Mouse (Mus musculus): ENCODE measurements around the gene Cspg4. TPM values are rescaled to one million over a fixed set of nuclear protein-coding genes. Genes with fewer than 3 reads are reported as not detected.

The Cspg4 gene
- polyA plus RNA-seq, 1 experiment from 2014 or later: 4.1 TPM

DNA sequence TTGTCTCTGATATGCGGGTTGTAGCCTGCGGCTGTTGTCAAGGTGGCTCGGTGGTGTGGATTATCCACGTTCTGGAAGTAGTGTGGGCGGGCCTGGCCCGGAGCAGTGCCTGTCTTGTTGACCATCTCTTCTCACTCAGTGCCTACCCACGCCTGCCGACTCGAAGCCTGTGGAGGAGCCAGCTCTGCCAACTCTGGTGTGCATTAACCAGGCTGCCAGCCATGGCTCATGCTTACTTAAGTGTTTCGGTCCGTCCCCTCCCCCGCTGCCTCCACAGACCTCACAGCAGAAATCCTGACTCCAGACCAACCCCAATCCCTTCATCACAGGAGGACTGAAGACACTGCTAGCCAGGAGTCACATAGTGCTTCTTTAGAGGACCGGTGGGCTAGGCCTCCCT lies 4.7 kb downstream of the Cspg4 start:
- 75% methylated on average over 13 of the region's 13 CpGs for WGBS
- Histone ChIP-seq H3K4me3 (replicated peaks; ENCODE audit: low read depth, low read length) (no peak overlapping the region), H3K9ac (replicated peaks; ENCODE audit: low read length) (no peak overlapping the region), H3K27ac (replicated peaks; ENCODE audit: low read depth, low read length) (no peak overlapping the region), H3K36me3 (ENCODE audit: control insufficient read depth, insufficient read depth, low read length) (no peaks in the 10 kb centered on the region), H3K9me3 (ENCODE audit: control insufficient read depth, low read length) (no peaks in the 10 kb centered on the region), H3K4me1 (ENCODE audit: control insufficient read depth, insufficient read depth, low read length) (0 out of 2 replicates have a peak, but pooled peaks cover 6% of the 10 kb centered on the region), H3K4me2 (ENCODE audit: low read length) (no peak overlapping the region), H3K27me3 (ENCODE audit: control insufficient read depth, insufficient read depth, low read length) (peaks cover 10% of the 10 kb centered on the region; the same call in 1 of the 2 replicates)
- no peak for ATAC-seq (ENCODE audit: low FRiP score, low TSS enrichment)
- no peak for DNase-seq

DNA sequence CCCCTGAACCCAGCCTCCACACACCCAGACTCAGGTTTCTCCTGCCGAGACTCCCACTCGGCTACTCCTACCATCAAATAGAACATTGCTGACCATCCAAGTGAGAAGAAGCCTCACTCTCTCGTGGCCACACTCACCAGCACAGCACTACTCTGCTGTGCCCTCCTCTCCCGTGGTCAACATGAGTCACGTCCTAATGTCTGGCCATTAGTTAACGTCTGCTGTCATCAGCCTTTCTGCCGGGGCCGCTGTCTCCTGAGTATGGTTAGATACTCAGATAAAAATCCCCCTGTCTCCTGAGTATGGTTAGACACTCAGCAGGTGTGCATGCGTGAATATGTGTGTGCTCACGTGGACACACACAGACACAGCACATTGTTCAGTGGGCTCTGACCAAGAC lies 5.9 kb downstream of the Cspg4 start:
- H3K9ac ChIP-seq (replicated peaks; ENCODE audit: low read length): no peak overlapping the region

DNA sequence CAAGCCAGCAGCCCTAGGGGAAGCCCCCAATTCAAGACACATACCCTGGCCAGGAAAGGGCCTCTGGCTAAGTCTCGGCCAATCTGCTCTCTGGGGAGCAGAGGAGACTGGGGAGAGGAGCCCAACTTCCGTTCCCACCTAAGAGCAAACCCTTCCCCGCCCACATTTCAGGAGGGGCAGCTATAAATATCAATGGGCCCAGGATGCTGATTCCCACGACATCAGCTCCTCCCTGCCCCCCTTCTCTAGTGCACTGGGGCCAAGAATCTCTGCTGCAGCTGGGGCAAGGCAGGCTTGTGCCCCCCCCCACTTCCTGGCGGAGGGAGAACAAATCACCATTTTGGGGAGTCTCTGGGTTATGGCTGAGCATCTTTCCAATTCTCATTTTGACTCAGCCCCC lies 6.4 kb downstream of the Cspg4 start:
- Histone ChIP-seq H3K4me2 (ENCODE audit: low read length) (no peak overlapping the region), H3K9me3 (ENCODE audit: control insufficient read depth, low read length) (no peaks in the 10 kb centered on the region), H3K27me3 (ENCODE audit: control insufficient read depth, insufficient read depth, low read length) (no peaks in the 10 kb centered on the region), H3K4me3 (replicated peaks; ENCODE audit: low read depth, low read length) (no peak overlapping the region), H3K36me3 (ENCODE audit: control insufficient read depth, insufficient read depth, low read length) (no peaks in the 10 kb centered on the region), H3K27ac (replicated peaks; ENCODE audit: low read depth, low read length) (no peak overlapping the region), H3K9ac (replicated peaks; ENCODE audit: low read length) (no peak overlapping the region), H3K4me1 (ENCODE audit: control insufficient read depth, insufficient read depth, low read length) (0 out of 2 replicates have a peak, but pooled peaks cover 6% of the 10 kb centered on the region)
- WGBS: 51% methylated on average over 5 of the region's 5 CpGs
- DNase-seq: no peak
- no peak for ATAC-seq (ENCODE audit: low FRiP score, low TSS enrichment)

More for the DNA sequence above, 5.9 kb downstream of the Cspg4 start:
- Histone ChIP-seq H3K27me3 (ENCODE audit: control insufficient read depth, insufficient read depth, low read length) (peaks cover under 1% of the 10 kb centered on the region; the same call in 1 of the 2 replicates), H3K27ac (replicated peaks; ENCODE audit: low read depth, low read length) (no peak overlapping the region), H3K36me3 (ENCODE audit: control insufficient read depth, insufficient read depth, low read length) (no peaks in the 10 kb centered on the region), H3K9me3 (ENCODE audit: control insufficient read depth, low read length) (no peaks in the 10 kb centered on the region), H3K4me1 (ENCODE audit: control insufficient read depth, insufficient read depth, low read length) (0 out of 2 replicates have a peak, but pooled peaks cover 6% of the 10 kb centered on the region), H3K4me3 (replicated peaks; ENCODE audit: low read depth, low read length) (no peak overlapping the region), H3K4me2 (ENCODE audit: low read length) (no peak overlapping the region)
- ATAC-seq (ENCODE audit: low FRiP score, low TSS enrichment): no peak
- DNase-seq: no peak
- 78% methylated on average over 10 of the region's 10 CpGs for WGBS

DNA sequence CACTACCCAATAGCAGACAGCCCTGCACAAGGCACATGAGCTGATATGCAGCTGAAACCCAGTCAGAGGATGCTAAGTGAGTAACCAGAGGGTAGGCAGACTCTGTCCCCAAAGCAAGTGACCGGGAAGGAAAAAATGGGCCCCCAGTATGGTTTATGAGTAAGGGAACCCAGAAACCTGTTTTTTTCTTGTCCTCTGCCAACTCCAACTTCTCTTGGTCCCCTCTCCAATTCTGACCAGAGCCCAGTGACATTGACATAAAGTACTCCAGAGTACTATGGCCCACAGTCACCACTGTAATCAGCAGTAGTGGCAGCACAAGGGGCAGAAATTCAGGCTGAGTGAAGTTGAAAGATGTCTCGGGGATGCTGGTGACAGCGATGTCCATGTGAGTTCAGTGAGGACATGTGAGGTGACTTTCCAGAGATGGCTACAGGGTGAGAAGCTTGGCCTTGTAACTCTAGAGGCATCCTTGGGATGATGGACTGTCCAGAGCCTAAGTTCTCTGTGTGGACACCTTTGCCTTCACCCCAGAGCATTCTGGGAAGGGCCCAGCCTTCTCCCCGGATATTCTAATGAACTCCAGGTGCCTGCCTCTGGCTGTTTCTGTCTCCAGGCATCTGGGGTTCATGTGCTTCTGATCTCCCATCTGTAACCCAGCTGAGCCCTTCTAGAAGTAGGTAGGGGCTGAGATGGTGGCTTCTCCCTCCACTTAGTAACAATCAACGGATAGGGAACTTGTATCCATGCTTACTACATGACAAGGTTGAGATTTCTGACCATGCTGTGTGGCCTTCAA lies 7.5 kb downstream of the Cspg4 start:
- no peaks in the 10 kb centered on the region for H3K36me3 ChIP-seq (ENCODE audit: control insufficient read depth, insufficient read depth, low read length)
- H3K9ac ChIP-seq (replicated peaks; ENCODE audit: low read length): no peak overlapping the region
- H3K27ac ChIP-seq (replicated peaks; ENCODE audit: low read depth, low read length): no peak overlapping the region
- no peaks in the 10 kb centered on the region for H3K9me3 ChIP-seq (ENCODE audit: control insufficient read depth, low read length)
- no peak overlapping the region for H3K4me3 ChIP-seq (replicated peaks; ENCODE audit: low read depth, low read length)
- H3K27me3 ChIP-seq (ENCODE audit: control insufficient read depth, insufficient read depth, low read length): no peaks in the 10 kb centered on the region
- H3K4me2 ChIP-seq (ENCODE audit: low read length): no peak overlapping the region
- no peak for DNase-seq
- 0 out of 2 replicates have a peak, but pooled peaks cover 6% of the 10 kb centered on the region for H3K4me1 ChIP-seq (ENCODE audit: control insufficient read depth, insufficient read depth, low read length)
- 77% methylated on average over 5 of the region's 5 CpGs for WGBS
- no peak for ATAC-seq (ENCODE audit: low FRiP score, low TSS enrichment)

DNA sequence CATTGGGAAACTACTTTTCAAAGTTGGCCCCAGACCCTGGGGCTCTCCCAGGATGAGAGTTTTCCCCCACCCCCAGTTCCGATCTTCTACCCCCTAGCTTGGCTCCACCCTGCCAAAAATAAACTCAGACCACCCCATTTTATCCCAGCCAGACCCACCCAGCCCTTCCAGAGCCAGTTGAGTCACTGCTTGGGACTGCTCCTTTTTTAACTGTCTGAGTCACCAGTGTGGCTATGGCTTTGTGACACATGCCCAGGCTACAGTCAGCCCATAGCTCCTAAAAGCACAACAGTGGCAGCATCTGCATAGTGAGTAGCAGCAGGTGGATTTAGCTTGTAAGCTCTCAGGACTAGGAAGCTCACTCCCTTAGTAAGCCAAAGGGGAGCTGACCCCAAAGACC lies 8.3 kb downstream of the Cspg4 start:
- H3K9ac ChIP-seq (replicated peaks; ENCODE audit: low read length): no peak overlapping the region
- no peak for ATAC-seq (ENCODE audit: low FRiP score, low TSS enrichment)
- 67% methylated on average over 1 of the region's 1 CpGs for WGBS
- no peak for DNase-seq
- H3K27ac ChIP-seq (replicated peaks; ENCODE audit: low read depth, low read length): no peak overlapping the region
- H3K4me2 ChIP-seq (ENCODE audit: low read length): no peak overlapping the region
- H3K9me3 ChIP-seq (ENCODE audit: control insufficient read depth, low read length): no peaks in the 10 kb centered on the region
- no peaks in the 10 kb centered on the region for H3K36me3 ChIP-seq (ENCODE audit: control insufficient read depth, insufficient read depth, low read length)
- H3K4me1 ChIP-seq (ENCODE audit: control insufficient read depth, insufficient read depth, low read length): 0 out of 2 replicates have a peak, but pooled peaks cover 5% of the 10 kb centered on the region
- H3K4me3 ChIP-seq (replicated peaks; ENCODE audit: low read depth, low read length): no peak overlapping the region
- H3K27me3 ChIP-seq (ENCODE audit: control insufficient read depth, insufficient read depth, low read length): no peaks in the 10 kb centered on the region

DNA sequence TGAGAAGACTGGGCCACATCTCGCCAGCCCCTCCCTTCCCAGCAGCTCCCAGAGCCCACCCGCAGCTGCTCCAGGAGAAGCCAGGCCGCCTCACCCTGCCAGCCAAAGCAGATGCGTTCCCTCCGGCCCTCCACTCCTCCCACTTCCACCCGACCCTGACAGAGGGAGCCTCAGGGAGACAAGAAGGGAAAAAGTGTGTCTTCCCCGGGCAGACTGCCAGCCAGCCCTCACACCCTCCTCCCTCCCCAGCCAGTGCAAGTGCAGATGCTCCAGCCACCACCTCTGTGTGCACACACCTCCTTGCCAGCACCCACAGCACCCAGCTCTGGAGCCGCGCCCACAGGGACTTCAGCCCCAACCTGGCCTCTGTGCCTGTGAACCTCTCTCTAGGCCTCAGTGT lies 12.0 kb downstream of the Cspg4 start:
- Histone ChIP-seq H3K9ac (replicated peaks; ENCODE audit: low read length) (no peak overlapping the region), H3K4me2 (ENCODE audit: low read length) (no peak overlapping the region), H3K27me3 (ENCODE audit: control insufficient read depth, insufficient read depth, low read length) (no peaks in the 10 kb centered on the region), H3K9me3 (ENCODE audit: control insufficient read depth, low read length) (no peaks in the 10 kb centered on the region), H3K27ac (replicated peaks; ENCODE audit: low read depth, low read length) (no peak overlapping the region), H3K4me1 (ENCODE audit: control insufficient read depth, insufficient read depth, low read length) (no peaks in the 10 kb centered on the region), H3K36me3 (ENCODE audit: control insufficient read depth, insufficient read depth, low read length) (no peaks in the 10 kb centered on the region), H3K4me3 (replicated peaks; ENCODE audit: low read depth, low read length) (no peak overlapping the region)
- WGBS: 53% methylated on average over 9 of the region's 9 CpGs
- peak; percentile 42 for DNase-seq
- no peak for ATAC-seq (ENCODE audit: low FRiP score, low TSS enrichment)

DNA sequence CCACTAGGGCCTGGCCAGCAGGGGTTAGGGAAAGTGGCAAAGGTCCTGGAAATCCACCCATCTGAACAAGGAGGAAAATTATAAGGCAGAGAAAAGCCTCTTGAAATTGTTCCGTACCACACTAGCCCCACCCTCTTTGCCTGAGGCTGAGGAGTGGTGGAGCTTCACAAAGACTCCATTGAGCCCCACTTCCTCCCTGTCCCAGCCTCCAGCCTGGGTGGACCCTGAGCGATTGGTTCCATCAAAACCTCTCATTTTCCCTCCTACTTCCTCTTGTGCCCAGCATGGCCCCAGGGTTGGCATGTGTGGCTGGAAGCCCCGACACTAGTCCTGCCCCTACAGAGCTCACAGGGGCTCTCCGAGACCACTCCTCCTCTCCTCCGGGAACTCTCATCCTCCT lies 12.5 kb downstream of the Cspg4 start:
- Histone ChIP-seq H3K9me3 (ENCODE audit: control insufficient read depth, low read length) (no peaks in the 10 kb centered on the region), H3K4me2 (ENCODE audit: low read length) (no peak overlapping the region)
- 79% methylated on average over 5 of the region's 5 CpGs for WGBS

DNA sequence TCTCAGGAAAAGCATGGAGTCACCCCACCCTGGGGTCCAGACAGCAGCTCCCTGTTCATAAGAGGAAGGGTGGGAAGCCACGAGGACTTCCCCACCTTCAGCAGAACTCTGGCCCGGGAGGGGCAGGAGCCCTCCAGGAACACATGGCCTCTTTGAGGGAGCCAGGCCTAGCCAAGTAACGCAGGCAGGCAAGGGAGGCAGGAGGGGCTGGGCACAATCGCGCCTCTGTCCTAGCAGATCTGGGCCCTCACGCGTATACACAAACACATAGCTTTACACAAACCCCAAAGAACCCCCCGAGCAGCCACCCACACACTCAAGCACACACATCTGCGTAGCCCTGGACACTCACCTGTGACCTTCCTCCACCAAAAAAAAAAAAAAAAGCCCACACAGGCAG lies 16.0 kb downstream of the Cspg4 start:
- Histone ChIP-seq H3K4me2 (ENCODE audit: low read length) (no peak overlapping the region), H3K36me3 (ENCODE audit: control insufficient read depth, insufficient read depth, low read length) (no peaks in the 10 kb centered on the region), H3K4me3 (replicated peaks; ENCODE audit: low read depth, low read length) (no peak overlapping the region), H3K4me1 (ENCODE audit: control insufficient read depth, insufficient read depth, low read length) (no peaks in the 10 kb centered on the region), H3K27ac (replicated peaks; ENCODE audit: low read depth, low read length) (no peak overlapping the region), H3K9me3 (ENCODE audit: control insufficient read depth, low read length) (no peaks in the 10 kb centered on the region), H3K9ac (replicated peaks; ENCODE audit: low read length) (no peak overlapping the region), H3K27me3 (ENCODE audit: control insufficient read depth, insufficient read depth, low read length) (no peaks in the 10 kb centered on the region)
- no peak for DNase-seq
- no peak for ATAC-seq (ENCODE audit: low FRiP score, low TSS enrichment)
- WGBS: 62% methylated on average over 9 of the region's 9 CpGs

More for the DNA sequence above, 12.5 kb downstream of the Cspg4 start:
- Histone ChIP-seq H3K27me3 (ENCODE audit: control insufficient read depth, insufficient read depth, low read length) (no peaks in the 10 kb centered on the region), H3K36me3 (ENCODE audit: control insufficient read depth, insufficient read depth, low read length) (no peaks in the 10 kb centered on the region), H3K4me1 (ENCODE audit: control insufficient read depth, insufficient read depth, low read length) (no peaks in the 10 kb centered on the region), H3K27ac (replicated peaks; ENCODE audit: low read depth, low read length) (no peak overlapping the region), H3K4me3 (replicated peaks; ENCODE audit: low read depth, low read length) (no peak overlapping the region), H3K9ac (replicated peaks; ENCODE audit: low read length) (no peak overlapping the region)
- DNase-seq (no peak), ATAC-seq (ENCODE audit: low FRiP score, low TSS enrichment) (no peak)

DNA sequence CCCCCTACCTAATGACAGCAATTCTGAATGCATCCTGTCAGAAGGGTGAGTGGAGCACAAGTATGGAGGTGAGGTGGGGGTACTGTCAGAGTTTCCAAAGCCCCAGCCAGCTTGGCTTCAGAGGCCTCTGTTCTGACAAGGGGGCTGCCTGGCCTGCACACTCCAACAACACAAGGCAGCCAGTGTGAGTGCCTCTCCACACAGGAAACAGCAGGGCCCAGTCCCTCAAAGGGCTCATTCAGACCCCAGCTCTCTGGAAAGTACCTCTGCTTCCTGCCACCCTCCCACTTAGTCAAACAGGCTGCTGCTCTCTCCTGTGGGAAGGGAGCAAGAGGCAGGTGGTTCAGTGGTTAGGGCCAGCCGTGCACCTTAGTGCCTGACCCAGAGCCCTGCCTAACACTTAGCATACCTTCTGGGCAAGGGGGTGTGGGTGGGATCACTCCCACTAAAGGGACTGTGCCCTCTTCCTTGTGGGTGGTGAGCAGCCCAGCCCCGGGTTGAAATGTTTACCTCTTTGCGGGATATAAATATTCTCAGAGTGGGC lies 16.8 kb downstream of the Cspg4 start:
- DNase-seq (no peak), ATAC-seq (ENCODE audit: low FRiP score, low TSS enrichment) (no peak)
- no peak overlapping the region for H3K4me3 ChIP-seq (replicated peaks; ENCODE audit: low read depth, low read length)
- no peak overlapping the region for H3K27ac ChIP-seq (replicated peaks; ENCODE audit: low read depth, low read length)
- 88% methylated on average over 3 of the region's 3 CpGs for WGBS
- no peaks in the 10 kb centered on the region for H3K4me1 ChIP-seq (ENCODE audit: control insufficient read depth, insufficient read depth, low read length)
- H3K9ac ChIP-seq (replicated peaks; ENCODE audit: low read length): no peak overlapping the region
- H3K27me3 ChIP-seq (ENCODE audit: control insufficient read depth, insufficient read depth, low read length): no peaks in the 10 kb centered on the region
- no peaks in the 10 kb centered on the region for H3K36me3 ChIP-seq (ENCODE audit: control insufficient read depth, insufficient read depth, low read length)
- H3K4me2 ChIP-seq (ENCODE audit: low read length): no peak overlapping the region
- H3K9me3 ChIP-seq (ENCODE audit: control insufficient read depth, low read length): no peaks in the 10 kb centered on the region
